Mouse (Mus musculus) urinary bladder, postnatal 10 days (tissue): ENCODE measurements at regions not wholly inside any gene's neighbourhood (a gene's known extent, or its start where the extent isn't known, plus 50 kb on each side); places are given as distances from the start of the nearest gene placed in this dataset.

ENCODE experiments used
- DNase-seq: peaks from one replicate; pipeline ENCODE4 v3.0.0; 2022; ENCODE audit warnings: low spot score

- no peak for DNase-seq
Observed at GRCm38 (mm10) chr9:63896073-63896807, 125.6 kb downstream of the Smad6 start.

- no peak for DNase-seq
Observed at GRCm38 (mm10) chr9:63892235-63892971, 129.5 kb downstream of the Smad6 start.

- DNase-seq, result no peak
Observed at GRCm38 (mm10) chr9:63890717-63891116, 131.1 kb downstream of the Smad6 start.

- DNase-seq, result no peak
Observed at GRCm38 (mm10) chr9:63889570-63889969, 131.8 kb upstream of the Smad3 start.

GRCm38 (mm10) chr9:63884971-63885370 is 127.2 kb upstream of the Smad3 start:
- no peak for DNase-seq

- DNase-seq, result no peak
Observed at GRCm38 (mm10) chr9:63883738-63884520, 126.1 kb upstream of the Smad3 start.

- DNase-seq, result no peak
Observed at GRCm38 (mm10) chr9:63881692-63882091, 123.9 kb upstream of the Smad3 start.

GRCm38 (mm10) chr9:63881261-63881563 is 123.4 kb upstream of the Smad3 start:
- no peak for DNase-seq

GRCm38 (mm10) chr9:63880487-63881260 is 122.9 kb upstream of the Smad3 start:
- no peak for DNase-seq

- DNase-seq, result no peak
Observed at GRCm38 (mm10) chr9:63879710-63880428, 122.1 kb upstream of the Smad3 start.

GRCm38 (mm10) chr9:63877864-63878263 is 120.1 kb upstream of the Smad3 start:
- DNase-seq, result no peak

GRCm38 (mm10) chr9:63876886-63877285 is 119.1 kb upstream of the Smad3 start:
- DNase-seq, result no peak

GRCm38 (mm10) chr9:63876023-63876422 is 118.2 kb upstream of the Smad3 start:
- DNase-seq, result no peak

GRCm38 (mm10) chr9:63875193-63875592 is 117.4 kb upstream of the Smad3 start:
- DNase-seq, result no peak

- no peak for DNase-seq
Observed at GRCm38 (mm10) chr9:63864350-63864749, 106.6 kb upstream of the Smad3 start.

- no peak for DNase-seq
Observed at GRCm38 (mm10) chr9:63863328-63863727, 105.5 kb upstream of the Smad3 start.

- no peak for DNase-seq
Observed at GRCm38 (mm10) chr9:63862427-63862826, 104.6 kb upstream of the Smad3 start.

GRCm38 (mm10) chr9:63861418-63861817 is 103.6 kb upstream of the Smad3 start:
- DNase-seq, result no peak

GRCm38 (mm10) chr9:63860196-63860595 is 102.4 kb upstream of the Smad3 start:
- no peak for DNase-seq

GRCm38 (mm10) chr9:63856065-63856736 is 98.4 kb upstream of the Smad3 start:
- no peak for DNase-seq

- DNase-seq, result no peak
Observed at GRCm38 (mm10) chr9:63851809-63852208, 94.0 kb upstream of the Smad3 start.
